Mouse (Mus musculus) small intestine, adult 2 months (tissue): ENCODE data around the gene Gm43552.

Experiments
- CTCF ChIP-seq: fragments of 200-500 bp; IDR thresholded peaks from 2 replicates; pipeline ENCODE4 v1.5.1; 2012; ENCODE audit warnings: low read depth, mild to moderate bottlenecking, control low read depth, inconsistent platforms, low read length, moderate library complexity, mixed read lengths; ENCODE audit not compliant: insufficient replicate concordance, insufficient read length; ENCODE audit errors: extremely low read depth
- POLR2A ChIP-seq: fragments of 200-500 bp; IDR thresholded peaks from 2 replicates; pipeline ENCODE4 v1.6.1; 2012; ENCODE audit warnings: low read depth, mild to moderate bottlenecking, control low read depth, inconsistent platforms, low read length, moderate library complexity

DNA sequence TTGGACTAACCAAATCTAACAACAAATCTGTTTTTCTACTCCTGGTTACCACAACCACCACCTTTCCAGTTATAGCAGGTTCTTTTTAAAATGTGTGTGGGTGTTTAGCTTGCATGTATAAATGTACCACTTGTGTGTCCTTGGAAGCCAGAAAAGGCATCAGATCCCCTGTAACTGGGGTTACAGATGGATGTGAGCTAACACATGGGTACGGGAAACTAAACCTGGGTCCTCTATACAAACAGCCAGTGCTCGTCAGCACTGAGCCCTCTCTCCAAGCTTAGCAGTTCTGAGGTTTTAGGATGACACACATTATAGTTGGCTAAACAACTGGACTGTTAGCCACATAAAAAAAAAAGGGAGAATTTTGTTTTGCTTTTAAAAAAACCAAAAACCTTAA lies 106.9 kb downstream of the Gm43552 start:
- TF ChIP-seq POLR2A (no peak), CTCF (no peak)
